Mouse (Mus musculus) hindbrain, embryonic 12.5 days (tissue): Measurements from ENCODE around the gene Acd. TPM values are rescaled to one million over a fixed set of nuclear protein-coding genes. Genes with fewer than 3 reads are reported as not detected.

Experiments used
- ATAC-seq: fragments of 200-750 bp; cut with Nextera tagmentation; 2 replicates; pipeline ENCODE4 v1.8.0; 2017; ENCODE audit warnings: moderate TSS enrichment; ENCODE audit not compliant: low FRiP score
- H3K27ac ChIP-seq: fragments of 300-500 bp; sonication (generic); 2 replicates; pipeline ENCODE4 v1.5.1; 2016; ENCODE audit warnings: mild to moderate bottlenecking
- H3K27me3 ChIP-seq: fragments of 300-500 bp; sonication (generic); 2 replicates; pipeline ENCODE4 v1.6.1; 2016; ENCODE audit warnings: mild to moderate bottlenecking
- H3K36me3 ChIP-seq: fragments of 300-500 bp; sonication (generic); 2 replicates; pipeline ENCODE4 v1.6.1; 2016; ENCODE audit warnings: mild to moderate bottlenecking
- H3K4me1 ChIP-seq: fragments of 300-500 bp; sonication (generic); 2 replicates; pipeline ENCODE4 v1.6.1; 2016
- H3K4me2 ChIP-seq: fragments of 300-500 bp; sonication (generic); replicated peaks from 2 replicates; pipeline ENCODE4 v1.6.1; 2016; ENCODE audit warnings: mild to moderate bottlenecking
- H3K4me3 ChIP-seq: fragments of 300-500 bp; sonication (generic); 2 replicates; pipeline ENCODE4 v1.5.1; 2016; ENCODE audit warnings: mild to moderate bottlenecking
- H3K9ac ChIP-seq: fragments of 300-500 bp; sonication (generic); 2 replicates; pipeline ENCODE4 v1.6.1; 2016; ENCODE audit warnings: mild to moderate bottlenecking, moderate library complexity
- H3K9me3 ChIP-seq: fragments of 300-500 bp; sonication (generic); replicated peaks from 2 replicates; pipeline ENCODE4 v1.6.1; 2016; ENCODE audit warnings: mild to moderate bottlenecking
- WGBS: fragments of 180-500 bp; shearing (Covaris S2); methylation state at CpG from one replicate; pipeline ENCODE4 v1.1.7; 2016; 5-methylcytosine and 5-hydroxymethylcytosine counted together
- polyA plus RNA-seq: library from polyadenylated mRNA; unstranded; fragments of >200 nt; fragmentation: Nextera tagmentation; extraction: Ambion mirVana; gene quantifications from 2 replicates; pipeline ENCODE4 v1.2.1, GENCODE M21; 2016

Acd gene
- polyA plus RNA-seq, 1 experiment from 2014 or later = 88.0 TPM

DNA sequence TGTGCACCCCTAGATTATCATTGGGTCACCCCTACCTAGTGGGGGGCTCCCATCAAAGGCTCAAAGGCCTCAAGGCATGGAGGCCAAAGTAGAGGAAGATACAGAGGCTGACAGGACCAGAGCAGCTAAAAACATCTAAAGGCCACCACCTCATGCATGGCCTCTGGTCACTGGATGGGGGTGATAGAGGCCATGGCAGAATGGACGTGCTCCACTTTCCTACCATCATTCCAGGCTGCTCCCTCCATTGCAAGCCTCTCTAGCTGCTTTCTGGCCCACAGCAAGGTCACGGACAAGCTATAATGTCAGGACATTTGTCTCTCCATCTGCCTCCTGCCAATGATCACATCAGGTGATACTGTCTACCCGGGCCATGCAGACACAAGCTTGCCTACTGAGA, 11.4 kb upstream of the Acd start:
- WGBS = 86% methylated on average over 3 of the region's 3 CpGs
- no peak for ATAC-seq
- H3K4me2 ChIP-seq = no peak overlapping the region

GRCm38 (mm10) chr8:105709317-105709716, 8.4 kb upstream of the Acd start:
- Histone ChIP-seq H3K9me3 (no peaks in the 10 kb centered on the region), H3K4me3 (no peak overlapping the region), H3K36me3 (peaks cover 3% of the 10 kb centered on the region), H3K4me2 (no peak overlapping the region), H3K9ac (no peak overlapping the region), H3K27ac (no peak overlapping the region), H3K27me3 (no peaks in the 10 kb centered on the region), H3K4me1 (peaks cover 21% of the 10 kb centered on the region)
- 77% methylated on average over 14 of the region's 14 CpGs for WGBS
- ATAC-seq = no peak

More for the DNA sequence above, 11.4 kb upstream of the Acd start:
- H3K27me3 ChIP-seq = no peaks in the 10 kb centered on the region
- H3K4me1 ChIP-seq = peaks cover 9% of the 10 kb centered on the region
- H3K9me3 ChIP-seq = no peaks in the 10 kb centered on the region
- H3K9ac ChIP-seq = no peak overlapping the region
- no peak overlapping the region for H3K27ac ChIP-seq
- H3K36me3 ChIP-seq = peaks cover 23% of the 10 kb centered on the region
- no peak overlapping the region for H3K4me3 ChIP-seq

- WGBS = 92% methylated on average over 8 of the region's 8 CpGs
- H3K4me3 ChIP-seq = no peak overlapping the region
Observed at GRCm38 (mm10) chr8:105708675-105709074, 7.8 kb upstream of the Acd start.

GRCm38 (mm10) chr8:105707498-105708403, 6.8 kb upstream of the Acd start, which contains the start of the genes 4933405L10Rik and Enkd1:
4933405L10Rik (plus strand) TSS chr8:105707655.
Enkd1 (minus strand) TSS chr8:105708210.
- peak within 1 kb of the TSS; percentile 18; the same call in 1 of the 2 replicates for H3K27ac ChIP-seq
- H3K4me3 ChIP-seq = peak within 1 kb of the TSS; percentile 69
- ATAC-seq = peak; percentile 80
- H3K27me3 ChIP-seq = no peaks in the 10 kb centered on the region
- H3K9ac ChIP-seq = peak within 1 kb of the TSS; percentile 74
- peaks cover 17% of the 10 kb centered on the region for H3K36me3 ChIP-seq
- H3K9me3 ChIP-seq = no peaks in the 10 kb centered on the region
- under 1% methylated on average over 55 of the region's 55 CpGs for WGBS
- H3K4me2 ChIP-seq = peak within 1 kb of the TSS; percentile 95
- peaks cover 21% of the 10 kb centered on the region for H3K4me1 ChIP-seq

More at GRCm38 (mm10) chr8:105708675-105709074, 7.8 kb upstream of the Acd start:
- no peak overlapping the region for H3K9ac ChIP-seq
- H3K36me3 ChIP-seq = peaks cover 8% of the 10 kb centered on the region
- H3K4me1 ChIP-seq = peaks cover 21% of the 10 kb centered on the region
- no peak overlapping the region for H3K4me2 ChIP-seq
- H3K27me3 ChIP-seq = no peaks in the 10 kb centered on the region
- ATAC-seq = no peak
- no peak overlapping the region for H3K27ac ChIP-seq
- H3K9me3 ChIP-seq = no peaks in the 10 kb centered on the region

GRCm38 (mm10) chr8:105706426-105706825, 5.5 kb upstream of the Acd start:
- ATAC-seq = no peak
- no peak overlapping the region for H3K27ac ChIP-seq
- H3K9me3 ChIP-seq = no peaks in the 10 kb centered on the region
- peaks cover 31% of the 10 kb centered on the region for H3K4me1 ChIP-seq
- 75% methylated on average over 12 of the region's 12 CpGs for WGBS
- H3K27me3 ChIP-seq = no peaks in the 10 kb centered on the region
- H3K4me2 ChIP-seq = peak overlapping the region; percentile 95
- H3K9ac ChIP-seq = no peak overlapping the region
- H3K4me3 ChIP-seq = peak overlapping the region; percentile 69; the same call in 1 of the 2 replicates
- peaks cover 17% of the 10 kb centered on the region for H3K36me3 ChIP-seq

- WGBS = 88% methylated on average over 6 of the region's 6 CpGs
- no peak overlapping the region for H3K9ac ChIP-seq
- H3K27me3 ChIP-seq = no peaks in the 10 kb centered on the region
- peaks cover 37% of the 10 kb centered on the region for H3K4me1 ChIP-seq
- H3K4me3 ChIP-seq = no peak overlapping the region
- no peak overlapping the region for H3K4me2 ChIP-seq
- H3K9me3 ChIP-seq = no peaks in the 10 kb centered on the region
- no peak for ATAC-seq
- H3K27ac ChIP-seq = no peak overlapping the region
- H3K36me3 ChIP-seq = peaks cover 17% of the 10 kb centered on the region
Observed at GRCm38 (mm10) chr8:105704955-105705354, 4.1 kb upstream of the Acd start.

DNA sequence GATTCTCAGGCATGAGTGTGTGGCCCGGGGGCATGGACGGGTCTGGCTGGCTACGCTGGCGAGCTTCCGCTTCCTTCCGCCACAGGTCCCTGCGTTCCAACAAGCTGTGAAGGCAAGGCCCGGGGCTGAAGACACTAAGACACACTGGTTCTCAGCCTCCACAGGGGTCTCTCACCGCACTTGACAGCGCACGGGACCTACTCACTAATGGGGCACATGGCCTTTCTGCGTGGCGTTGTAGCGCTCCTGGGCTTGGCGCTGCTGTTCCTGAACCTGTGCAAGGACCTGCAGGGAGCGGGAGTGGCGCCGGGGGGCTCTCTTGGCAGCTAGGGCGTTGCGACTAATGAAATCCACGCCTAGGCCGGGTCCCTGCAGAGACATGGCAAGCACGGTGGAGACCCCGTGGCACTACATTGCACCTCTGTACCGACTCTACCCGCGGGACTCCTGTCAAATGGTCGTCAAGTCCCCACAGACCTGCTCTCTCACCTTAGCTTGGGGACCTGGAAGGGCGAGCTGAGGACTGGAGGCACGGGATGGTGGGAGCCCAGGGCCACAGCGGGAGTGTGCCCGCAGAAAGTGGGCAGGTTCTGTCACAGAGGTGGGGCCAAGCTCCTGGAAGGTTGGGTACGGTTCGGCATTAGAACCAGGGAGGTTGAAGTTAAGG, 3.4 kb upstream of the Acd start:
- no peak overlapping the region for H3K4me2 ChIP-seq
- 94% methylated on average over 34 of the region's 34 CpGs for WGBS
- H3K9ac ChIP-seq = no peak overlapping the region
- no peaks in the 10 kb centered on the region for H3K27me3 ChIP-seq
- H3K27ac ChIP-seq = no peak overlapping the region
- peaks cover 43% of the 10 kb centered on the region for H3K4me1 ChIP-seq
- no peak for ATAC-seq
- no peak overlapping the region for H3K4me3 ChIP-seq
- no peaks in the 10 kb centered on the region for H3K9me3 ChIP-seq
- H3K36me3 ChIP-seq = peaks cover 22% of the 10 kb centered on the region

- no peak overlapping the region for H3K4me2 ChIP-seq
- no peaks in the 10 kb centered on the region for H3K9me3 ChIP-seq
- H3K9ac ChIP-seq = no peak overlapping the region
- no peak for ATAC-seq
- H3K4me3 ChIP-seq = no peak overlapping the region
- peaks cover 40% of the 10 kb centered on the region for H3K4me1 ChIP-seq
- H3K27ac ChIP-seq = no peak overlapping the region
- peaks cover 33% of the 10 kb centered on the region for H3K36me3 ChIP-seq
- 92% methylated on average over 24 of the region's 24 CpGs for WGBS
- H3K27me3 ChIP-seq = no peaks in the 10 kb centered on the region
Observed at GRCm38 (mm10) chr8:105702731-105703415, 2.0 kb upstream of the Acd start.

DNA sequence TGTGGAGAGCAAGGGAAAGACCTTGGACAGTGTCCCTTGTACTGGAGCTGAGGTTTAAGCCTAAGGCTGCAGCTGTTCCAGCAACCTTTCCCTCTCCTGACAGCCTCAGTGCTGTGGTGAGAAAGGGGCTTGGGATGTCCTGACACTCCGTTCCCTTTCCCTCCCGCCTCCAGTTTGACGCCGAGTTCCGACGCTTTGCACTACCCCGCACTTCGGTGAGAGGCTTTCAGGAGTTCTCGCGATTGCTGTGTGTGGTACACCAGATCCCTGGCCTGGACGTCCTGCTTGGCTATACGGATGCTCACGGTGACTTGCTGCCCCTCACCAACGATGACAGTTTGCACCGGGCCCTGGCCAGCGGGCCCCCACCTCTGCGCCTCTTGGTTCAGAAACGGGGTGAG, 1.1 kb upstream of the Acd start:
- Histone ChIP-seq H3K36me3 (peaks cover 42% of the 10 kb centered on the region), H3K27me3 (no peaks in the 10 kb centered on the region), H3K27ac (peak overlapping the region; percentile 92), H3K9ac (peak overlapping the region; percentile 73), H3K4me1 (peaks cover 31% of the 10 kb centered on the region), H3K9me3 (no peaks in the 10 kb centered on the region), H3K4me3 (peak overlapping the region; percentile 54), H3K4me2 (peak overlapping the region; percentile 90)
- ATAC-seq = peak; percentile 21
- 42% methylated on average over 18 of the region's 18 CpGs for WGBS

GRCm38 (mm10) chr8:105700566-105700965, 336 bp downstream of the Acd start:
- peaks cover 53% of the 10 kb centered on the region for H3K36me3 ChIP-seq
- H3K4me3 ChIP-seq = peak overlapping the region; percentile 54
- no peaks in the 10 kb centered on the region for H3K27me3 ChIP-seq
- H3K9me3 ChIP-seq = no peaks in the 10 kb centered on the region
- under 1% methylated on average over 21 of the region's 21 CpGs for WGBS
- H3K4me2 ChIP-seq = peak overlapping the region; percentile 90
- peak overlapping the region; percentile 73 for H3K9ac ChIP-seq
- peak; percentile 64 for ATAC-seq
- peak overlapping the region; percentile 92 for H3K27ac ChIP-seq
- peaks cover 23% of the 10 kb centered on the region for H3K4me1 ChIP-seq

DNA sequence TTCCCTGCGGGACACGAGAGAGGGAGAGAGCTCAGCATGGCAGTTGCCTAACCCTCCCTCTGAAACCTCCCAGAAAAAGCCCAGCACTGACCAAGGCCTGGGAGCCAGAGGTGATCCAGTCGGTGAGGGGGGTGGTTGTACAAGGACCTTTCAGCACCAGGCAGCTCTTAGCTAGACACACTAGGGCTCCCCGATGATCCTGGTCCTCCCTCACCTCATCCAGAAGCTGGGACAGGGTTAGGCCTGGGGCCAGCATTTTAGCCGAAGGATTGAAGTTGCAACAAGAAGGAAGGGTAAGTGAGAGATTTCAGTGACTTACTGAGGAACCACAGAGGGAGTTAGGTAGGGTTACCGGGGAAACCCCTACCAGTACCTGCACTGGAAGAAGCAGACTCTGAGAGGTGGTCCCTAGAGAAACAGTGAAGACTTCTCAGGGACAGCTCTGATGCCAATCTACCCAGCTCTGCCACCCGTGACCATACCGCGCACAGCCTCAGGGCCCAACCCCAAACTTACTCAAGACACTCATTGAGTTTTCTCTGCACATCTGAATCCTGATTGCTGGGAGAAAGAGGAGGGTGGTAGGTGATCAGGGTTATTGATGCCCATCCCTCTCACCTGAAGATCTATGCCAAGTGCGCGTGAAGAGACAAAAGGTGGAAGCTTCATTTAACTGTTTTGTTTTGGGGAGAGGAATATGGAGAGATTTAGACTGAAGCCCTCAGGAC, 1.2 kb downstream of the Acd start:
- Histone ChIP-seq H3K4me1 (peaks cover 32% of the 10 kb centered on the region), H3K27me3 (no peaks in the 10 kb centered on the region), H3K27ac (no peak overlapping the region), H3K36me3 (peaks cover 53% of the 10 kb centered on the region), H3K4me2 (peak overlapping the region; percentile 90), H3K9me3 (no peaks in the 10 kb centered on the region), H3K4me3 (peak overlapping the region; percentile 54), H3K9ac (peak overlapping the region; percentile 73)
- 96% methylated on average over 11 of the region's 11 CpGs for WGBS
- no peak for ATAC-seq
